Mouse (Mus musculus): ENCODE data around the gene Fras1.

The Fras1 gene

DNA sequence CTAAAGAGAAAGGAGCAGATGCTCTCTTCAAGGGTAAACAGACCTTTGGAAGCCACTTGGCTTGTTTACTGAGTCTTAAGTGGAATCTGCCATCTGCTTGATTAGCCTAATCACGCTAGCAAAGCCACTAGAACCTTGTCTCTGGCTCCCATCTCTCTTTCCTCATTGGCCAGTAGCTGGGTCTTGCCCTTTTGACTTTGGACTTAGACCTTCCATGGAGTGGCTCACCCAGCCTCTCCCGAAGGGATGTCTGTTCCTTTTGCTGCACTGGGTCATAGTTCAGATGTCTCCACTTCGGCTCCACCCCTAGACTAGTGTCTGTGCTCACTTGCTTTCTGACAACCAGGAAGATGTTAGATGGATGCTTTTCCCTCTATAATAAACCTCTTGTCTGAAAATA is 28.8 kb downstream of the Fras1 start:
- no peak for DNase-seq (ENCODE audit: extremely low spot score, low read depth, low spot score)

DNA sequence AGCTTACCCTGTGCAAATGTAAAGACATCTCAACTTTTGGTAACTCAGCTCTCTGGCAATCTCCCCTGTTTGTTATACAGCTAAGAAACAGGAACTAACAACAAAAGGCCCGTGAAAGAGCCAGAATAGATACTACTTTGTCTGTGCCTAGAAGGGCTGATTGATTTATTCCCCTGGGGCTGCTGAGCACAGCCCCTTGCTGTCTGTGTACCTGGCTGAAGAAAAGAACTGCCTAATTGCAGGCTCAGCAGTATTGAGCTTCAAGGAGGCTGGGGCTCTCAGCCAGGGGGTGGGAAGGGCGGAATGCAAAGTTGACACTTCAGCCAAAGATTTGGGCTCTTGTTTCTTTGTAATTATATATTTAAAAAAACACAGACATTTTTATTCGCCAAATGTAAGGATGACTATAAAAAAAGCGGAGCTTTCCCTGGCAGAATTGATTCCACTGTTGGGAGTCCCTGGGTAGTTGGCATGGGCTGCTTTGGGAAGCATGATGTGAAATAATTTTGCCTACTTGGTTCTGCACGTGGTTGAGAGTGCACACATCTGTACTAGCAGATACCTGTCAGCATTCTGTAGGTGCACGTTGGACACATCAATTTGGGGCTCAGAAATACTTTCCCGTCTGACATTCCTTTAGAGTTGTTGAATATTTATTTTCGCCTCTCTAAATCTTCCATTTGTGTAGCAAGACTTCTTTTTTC is 31.5 kb downstream of the Fras1 start:
- no peak for DNase-seq (ENCODE audit: extremely low spot score, low read depth, low spot score)

DNA sequence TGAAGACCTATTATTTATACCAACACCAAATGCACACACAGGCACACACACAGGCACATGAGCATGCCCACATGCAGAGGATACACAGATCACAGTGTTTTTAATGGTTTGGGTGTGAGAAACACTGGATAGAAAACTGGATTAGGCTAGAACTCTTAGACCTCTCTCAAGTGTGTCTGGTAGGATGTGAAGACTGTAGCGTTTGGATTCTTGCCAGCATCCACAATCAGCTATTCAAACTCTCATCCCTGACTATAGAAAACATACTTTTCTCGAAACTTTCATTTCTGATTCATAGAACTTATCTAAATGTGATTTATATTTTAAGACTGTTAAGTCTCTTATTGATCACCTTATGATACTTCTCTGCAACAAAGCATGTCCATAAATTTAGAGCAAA is 34.5 kb downstream of the Fras1 start:
- no peak for DNase-seq (ENCODE audit: extremely low spot score, low read depth, low spot score)

GRCm38 (mm10) chr5:96412754-96413394 is 39.1 kb downstream of the Fras1 start:
- no peak for DNase-seq (ENCODE audit: extremely low spot score, low read depth, low spot score)

GRCm38 (mm10) chr5:96417121-96417520 is 43.4 kb downstream of the Fras1 start:
- no peak for DNase-seq (ENCODE audit: extremely low spot score, low read depth, low spot score)

DNA sequence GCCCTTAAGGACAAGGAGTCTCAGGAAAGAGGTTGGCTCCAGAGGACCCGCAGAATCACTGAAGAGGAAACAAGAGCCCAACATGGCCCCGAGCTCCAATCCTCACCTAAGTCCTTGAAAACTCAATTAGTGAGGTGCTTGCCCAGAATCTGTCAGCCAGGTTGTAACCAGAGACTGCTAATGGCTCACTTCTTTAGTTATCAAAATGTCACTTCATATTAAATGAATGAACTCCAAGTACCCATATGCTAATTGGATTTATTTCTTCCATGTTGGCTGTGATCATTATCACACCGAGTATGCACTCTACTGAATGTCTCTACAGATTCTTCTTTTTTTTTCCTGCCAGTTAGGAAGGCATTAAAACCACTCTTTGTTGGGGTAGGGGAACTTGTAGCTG is 47.8 kb downstream of the Fras1 start:
- DNase-seq (ENCODE audit: extremely low spot score, low read depth, low spot score) = no peak

GRCm38 (mm10) chr5:96422716-96423115 is 49.0 kb downstream of the Fras1 start:
- DNase-seq (ENCODE audit: extremely low spot score, low read depth, low spot score) = no peak

GRCm38 (mm10) chr5:96425391-96425790 is 51.6 kb downstream of the Fras1 start:
- no peak for DNase-seq (ENCODE audit: extremely low spot score, low read depth, low spot score)

- no peak for DNase-seq (ENCODE audit: extremely low spot score, low read depth, low spot score)
These were observed 55.9 kb downstream of the Fras1 start for GRCm38 (mm10) chr5:96429532-96430141.

DNA sequence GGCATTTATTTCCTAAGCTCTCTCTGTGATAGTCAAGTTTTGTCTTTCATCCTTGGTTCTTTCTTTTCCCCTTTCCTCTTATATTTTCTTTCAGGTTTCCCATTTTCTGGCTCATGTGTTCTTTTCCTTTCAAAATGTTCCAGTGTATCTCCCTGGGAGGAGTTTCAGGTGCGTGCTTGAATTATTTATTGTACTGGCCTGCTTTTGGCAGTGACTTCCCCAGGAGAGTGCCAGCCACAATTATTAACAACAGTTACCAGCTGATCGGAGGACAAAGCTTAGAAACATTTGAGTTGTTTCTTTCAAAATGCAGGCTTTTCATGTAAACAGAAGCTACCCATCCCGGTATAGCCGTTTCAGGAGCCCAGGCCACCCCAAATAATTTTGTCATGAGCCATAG is 64.1 kb downstream of the Fras1 start:
- no peak for DNase-seq (ENCODE audit: extremely low spot score, low read depth, low spot score)

GRCm38 (mm10) chr5:96439811-96440210 is 66.1 kb downstream of the Fras1 start:
- no peak for DNase-seq (ENCODE audit: extremely low spot score, low read depth, low spot score)

DNA sequence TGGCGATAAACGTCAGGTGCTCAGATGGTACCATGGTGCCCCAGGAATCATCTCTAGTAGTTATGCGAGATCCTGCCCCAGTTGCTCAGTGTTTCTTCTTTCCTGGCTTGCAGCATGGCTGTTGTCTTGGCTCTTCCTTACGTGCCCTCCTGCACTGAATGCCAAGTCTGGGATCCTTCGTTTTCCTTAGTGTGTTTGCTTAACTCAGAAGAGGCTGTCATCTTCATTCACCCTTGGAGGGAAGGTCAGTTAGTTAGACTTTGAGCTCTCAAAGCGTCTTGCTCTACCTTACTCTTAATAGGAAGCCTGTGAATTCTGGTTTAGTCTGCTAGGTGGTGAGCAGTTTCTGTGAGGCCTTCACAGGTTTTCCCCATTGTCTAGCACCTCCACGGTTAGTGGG is 73.7 kb downstream of the Fras1 start:
- no peak for DNase-seq (ENCODE audit: extremely low spot score, low read depth, low spot score)

- DNase-seq (ENCODE audit: extremely low spot score, low read depth, low spot score) = no peak
These were observed 78.3 kb downstream of the Fras1 start for GRCm38 (mm10) chr5:96452027-96452426.

DNA sequence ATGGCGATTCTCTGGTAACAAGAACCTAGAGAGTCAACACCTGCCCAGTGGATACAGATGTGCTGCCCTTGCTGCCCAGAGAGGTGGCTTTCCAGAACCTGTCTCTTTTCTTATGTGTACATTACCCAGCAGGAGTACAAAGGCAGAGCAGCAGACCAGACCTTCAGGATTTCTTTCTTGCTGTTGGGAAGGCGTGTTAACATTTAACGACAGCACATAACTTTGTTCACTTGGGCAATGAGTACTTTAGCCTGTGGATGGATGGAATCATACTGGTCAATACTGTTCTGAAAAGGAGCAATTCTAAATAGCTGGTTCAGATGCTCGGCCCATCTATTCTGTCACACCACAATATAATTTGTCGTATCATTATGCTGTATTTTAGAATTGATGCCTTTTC is 79.6 kb downstream of the Fras1 start:
- no peak for DNase-seq (ENCODE audit: extremely low spot score, low read depth, low spot score)

DNA sequence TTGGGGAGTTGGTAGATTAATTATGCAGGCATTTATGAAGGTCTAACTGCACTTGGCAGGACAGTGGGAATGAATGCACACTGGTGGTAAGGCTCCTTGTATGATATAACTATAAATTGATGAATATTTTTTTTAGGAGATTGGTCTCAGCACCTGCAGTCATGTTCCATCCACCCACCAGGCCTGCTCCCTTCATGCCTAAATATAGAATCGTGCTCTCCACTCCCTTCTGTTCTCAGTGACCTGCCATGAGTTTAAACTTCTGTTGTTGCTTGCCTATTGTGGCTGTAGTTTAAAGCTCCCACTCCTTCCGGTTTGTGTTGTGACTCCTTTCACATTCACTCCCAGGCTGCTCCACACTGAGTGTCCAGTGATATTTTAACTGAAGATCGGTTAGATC is 80.7 kb downstream of the Fras1 start:
- DNase-seq (ENCODE audit: extremely low spot score, low read depth, low spot score) = no peak

GRCm38 (mm10) chr5:96455241-96455640 is 81.5 kb downstream of the Fras1 start:
- DNase-seq (ENCODE audit: extremely low spot score, low read depth, low spot score) = no peak

DNA sequence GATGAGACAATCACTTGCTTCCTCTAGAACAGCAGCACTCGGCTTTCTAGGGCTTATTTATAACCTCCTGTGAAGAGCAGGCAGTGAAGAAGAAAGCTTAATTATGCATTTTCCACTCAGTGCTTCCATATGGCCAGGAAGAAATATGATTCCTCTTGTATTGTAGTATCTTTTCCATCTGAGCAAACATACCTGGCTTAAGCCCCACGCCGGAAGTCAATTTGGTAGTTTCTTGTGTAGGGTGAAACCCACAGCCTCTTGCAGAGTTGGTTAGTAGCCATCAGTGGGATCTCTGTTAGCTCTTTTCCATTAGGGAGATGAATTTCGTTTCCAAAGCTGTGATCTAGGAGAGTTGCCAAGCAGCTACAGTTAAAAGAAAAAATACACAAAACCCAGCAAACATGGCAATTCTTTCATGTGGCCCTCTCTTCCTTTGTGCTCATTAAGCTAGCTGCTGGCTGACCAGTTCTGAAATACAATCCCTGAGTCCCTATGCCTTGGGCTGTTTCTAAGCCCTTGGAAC is 83.7 kb downstream of the Fras1 start:
- no peak for DNase-seq (ENCODE audit: extremely low spot score, low read depth, low spot score)

DNA sequence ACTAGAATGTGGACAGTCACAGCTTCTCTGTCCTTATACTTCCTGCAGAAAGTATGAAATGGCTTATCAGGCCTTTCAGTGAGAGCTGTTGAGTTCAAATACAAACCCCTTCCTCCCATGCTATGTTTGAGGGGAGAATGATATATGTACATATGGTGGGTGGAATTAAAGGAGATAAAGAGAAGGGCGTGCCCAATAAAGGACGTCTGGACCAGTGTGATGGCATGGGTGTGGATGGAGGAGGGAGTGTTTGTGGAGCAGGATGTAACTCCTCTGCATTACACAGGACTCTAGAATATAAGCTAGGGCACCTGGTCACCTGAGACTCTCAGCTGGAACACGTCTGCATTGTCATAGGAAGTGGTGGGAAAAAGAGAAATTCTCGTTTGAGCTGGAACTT is 85.8 kb downstream of the Fras1 start:
- no peak for DNase-seq (ENCODE audit: extremely low spot score, low read depth, low spot score)

DNA sequence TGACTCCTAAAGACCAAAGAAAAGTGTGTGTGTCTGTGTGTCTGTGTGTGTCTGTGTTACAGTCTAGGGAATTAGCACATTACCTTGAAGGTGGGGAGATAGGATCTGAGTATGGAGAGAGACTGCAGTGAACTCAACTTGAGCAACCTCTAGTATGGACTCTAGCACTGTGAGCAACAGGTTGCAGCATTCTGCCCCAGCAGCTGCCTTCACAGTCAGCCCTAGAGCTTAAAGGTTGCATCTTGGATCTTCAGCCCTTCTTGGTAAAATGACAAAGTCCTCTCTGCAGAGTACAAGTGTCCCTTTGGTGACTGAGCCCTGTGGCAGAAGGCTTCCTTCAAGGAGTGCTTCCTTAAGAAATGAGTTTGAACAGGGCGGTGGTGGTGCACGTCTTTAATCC is 88.4 kb downstream of the Fras1 start:
- DNase-seq (ENCODE audit: extremely low spot score, low read depth, low spot score) = no peak

DNA sequence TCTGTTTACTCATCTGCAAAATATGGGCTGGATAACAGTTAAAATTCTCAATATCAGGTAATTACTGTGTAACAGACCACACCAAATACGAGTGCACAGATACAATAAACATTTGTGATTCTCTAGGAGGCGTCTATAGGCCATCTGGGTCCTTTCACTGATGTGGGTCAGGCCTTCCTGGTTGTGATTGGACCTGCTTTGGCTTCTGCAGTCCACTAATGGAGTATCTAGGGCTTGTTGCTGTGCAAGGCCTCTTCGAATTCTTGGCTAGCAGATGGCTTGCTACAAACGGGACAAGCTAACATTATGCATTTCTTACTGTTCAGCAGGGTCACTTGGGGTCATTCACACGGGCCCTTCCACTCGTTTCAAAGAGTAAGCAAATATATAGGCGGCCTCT is 92.7 kb downstream of the Fras1 start:
- DNase-seq (ENCODE audit: extremely low spot score, low read depth, low spot score) = no peak

- no peak for DNase-seq (ENCODE audit: extremely low spot score, low read depth, low spot score)
These were observed 98.2 kb downstream of the Fras1 start for GRCm38 (mm10) chr5:96471995-96472394.

GRCm38 (mm10) chr5:96475488-96475887 is 101.7 kb downstream of the Fras1 start:
- DNase-seq (ENCODE audit: extremely low spot score, low read depth, low spot score) = no peak
